Mouse (Mus musculus) bone marrow, adult 2 months (tissue): ENCODE data around the gene Msrb3.

ENCODE experiments used
- CTCF ChIP-seq: fragments of 200-500 bp; IDR thresholded peaks from 2 replicates; pipeline ENCODE4 v1.5.1; 2011; ENCODE audit warnings: low read length, control low read depth; ENCODE audit not compliant: control insufficient read depth, insufficient read depth
- POLR2A ChIP-seq: fragments of 200-500 bp; IDR thresholded peaks from 2 replicates; pipeline ENCODE4 v1.6.1; 2011; ENCODE audit warnings: low read depth, mild to moderate bottlenecking, control low read depth, low read length, borderline replicate concordance; ENCODE audit not compliant: control insufficient read depth

GRCm38 (mm10) chr10:120847785-120848184 is 51.1 kb downstream of the Msrb3 start:
- TF ChIP-seq CTCF (no peak), POLR2A (no peak)
